Mouse (Mus musculus): ENCODE data around the gene Brd7. TPM values are rescaled to one million over a fixed set of nuclear protein-coding genes. Genes with fewer than 3 reads are reported as not detected.

The Brd7 gene
- polyA plus RNA-seq, 1 experiment from 2014 or later, result 88.3 TPM

- no peaks in the 10 kb centered on the region for H3K9me3 ChIP-seq (ENCODE audit: control insufficient read depth, low read length)
- no peak for ATAC-seq (ENCODE audit: insufficient read depth, low FRiP score, low TSS enrichment)
- no peak overlapping the region for H3K4me3 ChIP-seq (ENCODE audit: low read depth, low read length)
- H3K4me1 ChIP-seq (ENCODE audit: control insufficient read depth, insufficient read depth, low read length), result no peaks in the 10 kb centered on the region
- H3K36me3 ChIP-seq (ENCODE audit: control insufficient read depth, insufficient read depth, low read length), result no peaks in the 10 kb centered on the region
- H3K27me3 ChIP-seq (ENCODE audit: control insufficient read depth, insufficient read depth, low read length), result no peaks in the 10 kb centered on the region
- no peak overlapping the region for H3K9ac ChIP-seq (ENCODE audit: low read length)
- H3K4me2 ChIP-seq (ENCODE audit: low read depth), result no peak overlapping the region
- 94% methylated on average over 7 of the region's 7 CpGs for WGBS
- no peak overlapping the region for H3K27ac ChIP-seq (ENCODE audit: low read depth, low read length)
- DNase-seq (ENCODE audit: low spot score), result no peak
Observed at GRCm38 (mm10) chr8:88309881-88310280, 52.1 kb downstream of the Brd7 start.

- no peak overlapping the region for H3K9ac ChIP-seq (ENCODE audit: low read length)
- no peak overlapping the region for H3K27ac ChIP-seq (ENCODE audit: low read depth, low read length)
- no peaks in the 10 kb centered on the region for H3K36me3 ChIP-seq (ENCODE audit: control insufficient read depth, insufficient read depth, low read length)
- H3K9me3 ChIP-seq (ENCODE audit: control insufficient read depth, low read length), result no peaks in the 10 kb centered on the region
- WGBS, result 83% methylated on average over 10 of the region's 10 CpGs
- H3K27me3 ChIP-seq (ENCODE audit: control insufficient read depth, insufficient read depth, low read length), result no peaks in the 10 kb centered on the region
- ATAC-seq (ENCODE audit: insufficient read depth, low FRiP score, low TSS enrichment), result no peak
- no peak overlapping the region for H3K4me2 ChIP-seq (ENCODE audit: low read depth)
- H3K4me1 ChIP-seq (ENCODE audit: control insufficient read depth, insufficient read depth, low read length), result no peaks in the 10 kb centered on the region
- DNase-seq (ENCODE audit: low spot score), result no peak
- H3K4me3 ChIP-seq (ENCODE audit: low read depth, low read length), result no peak overlapping the region
Observed at GRCm38 (mm10) chr8:88309274-88309873, 52.6 kb downstream of the Brd7 start.

GRCm38 (mm10) chr8:88307736-88308135 is 54.3 kb downstream of the Brd7 start:
- Histone ChIP-seq H3K4me3 (ENCODE audit: low read depth, low read length) (no peak overlapping the region), H3K27me3 (ENCODE audit: control insufficient read depth, insufficient read depth, low read length) (no peaks in the 10 kb centered on the region)
- no peak for ATAC-seq (ENCODE audit: insufficient read depth, low FRiP score, low TSS enrichment)

GRCm38 (mm10) chr8:88306511-88306910 is 55.5 kb downstream of the Brd7 start:
- H3K4me1 ChIP-seq (ENCODE audit: control insufficient read depth, insufficient read depth, low read length), result no peaks in the 10 kb centered on the region
- H3K9ac ChIP-seq (ENCODE audit: low read length), result no peak overlapping the region
- DNase-seq (ENCODE audit: low spot score) (no peak), ATAC-seq (ENCODE audit: insufficient read depth, low FRiP score, low TSS enrichment) (no peak)
- 72% methylated on average over 14 of the region's 14 CpGs for WGBS
- no peaks in the 10 kb centered on the region for H3K9me3 ChIP-seq (ENCODE audit: control insufficient read depth, low read length)
- no peak overlapping the region for H3K4me3 ChIP-seq (ENCODE audit: low read depth, low read length)
- no peak overlapping the region for H3K4me2 ChIP-seq (ENCODE audit: low read depth)
- no peak overlapping the region for H3K27ac ChIP-seq (ENCODE audit: low read depth, low read length)
- H3K27me3 ChIP-seq (ENCODE audit: control insufficient read depth, insufficient read depth, low read length), result no peaks in the 10 kb centered on the region
- H3K36me3 ChIP-seq (ENCODE audit: control insufficient read depth, insufficient read depth, low read length), result no peaks in the 10 kb centered on the region

More at GRCm38 (mm10) chr8:88307736-88308135, 54.3 kb downstream of the Brd7 start:
- 91% methylated on average over 4 of the region's 4 CpGs for WGBS
- no peak overlapping the region for H3K4me2 ChIP-seq (ENCODE audit: low read depth)
- H3K36me3 ChIP-seq (ENCODE audit: control insufficient read depth, insufficient read depth, low read length), result no peaks in the 10 kb centered on the region
- no peaks in the 10 kb centered on the region for H3K9me3 ChIP-seq (ENCODE audit: control insufficient read depth, low read length)
- DNase-seq (ENCODE audit: low spot score), result no peak
- no peak overlapping the region for H3K27ac ChIP-seq (ENCODE audit: low read depth, low read length)
- no peak overlapping the region for H3K9ac ChIP-seq (ENCODE audit: low read length)
- H3K4me1 ChIP-seq (ENCODE audit: control insufficient read depth, insufficient read depth, low read length), result no peaks in the 10 kb centered on the region

GRCm38 (mm10) chr8:88305814-88306213 is 56.2 kb downstream of the Brd7 start:
- no peak overlapping the region for H3K27ac ChIP-seq (ENCODE audit: low read depth, low read length)
- no peaks in the 10 kb centered on the region for H3K9me3 ChIP-seq (ENCODE audit: control insufficient read depth, low read length)
- DNase-seq (ENCODE audit: low spot score), result no peak
- WGBS, result 83% methylated on average over 4 of the region's 4 CpGs
- no peak overlapping the region for H3K4me3 ChIP-seq (ENCODE audit: low read depth, low read length)
- no peak overlapping the region for H3K4me2 ChIP-seq (ENCODE audit: low read depth)
- no peak overlapping the region for H3K9ac ChIP-seq (ENCODE audit: low read length)
- H3K4me1 ChIP-seq (ENCODE audit: control insufficient read depth, insufficient read depth, low read length), result no peaks in the 10 kb centered on the region
- H3K36me3 ChIP-seq (ENCODE audit: control insufficient read depth, insufficient read depth, low read length), result no peaks in the 10 kb centered on the region
- no peaks in the 10 kb centered on the region for H3K27me3 ChIP-seq (ENCODE audit: control insufficient read depth, insufficient read depth, low read length)
- ATAC-seq (ENCODE audit: insufficient read depth, low FRiP score, low TSS enrichment), result no peak

GRCm38 (mm10) chr8:88301589-88302437 is 60.2 kb downstream of the Brd7 start:
- Histone ChIP-seq H3K9me3 (ENCODE audit: control insufficient read depth, low read length) (no peaks in the 10 kb centered on the region), H3K4me2 (ENCODE audit: low read depth) (no peak overlapping the region), H3K27me3 (ENCODE audit: control insufficient read depth, insufficient read depth, low read length) (no peaks in the 10 kb centered on the region), H3K36me3 (ENCODE audit: control insufficient read depth, insufficient read depth, low read length) (no peaks in the 10 kb centered on the region), H3K9ac (ENCODE audit: low read length) (no peak overlapping the region), H3K4me3 (ENCODE audit: low read depth, low read length) (no peak overlapping the region), H3K4me1 (ENCODE audit: control insufficient read depth, insufficient read depth, low read length) (no peaks in the 10 kb centered on the region), H3K27ac (ENCODE audit: low read depth, low read length) (no peak overlapping the region)
- WGBS, result 79% methylated on average over 15 of the region's 15 CpGs
- ATAC-seq (ENCODE audit: insufficient read depth, low FRiP score, low TSS enrichment), result no peak
- DNase-seq (ENCODE audit: low spot score), result no peak

GRCm38 (mm10) chr8:88299907-88300603 is 61.9 kb downstream of the Brd7 start:
- ATAC-seq (ENCODE audit: insufficient read depth, low FRiP score, low TSS enrichment) (no peak), DNase-seq (ENCODE audit: low spot score) (no peak)
- Histone ChIP-seq H3K36me3 (ENCODE audit: control insufficient read depth, insufficient read depth, low read length) (no peaks in the 10 kb centered on the region), H3K4me3 (ENCODE audit: low read depth, low read length) (no peak overlapping the region), H3K27ac (ENCODE audit: low read depth, low read length) (no peak overlapping the region), H3K27me3 (ENCODE audit: control insufficient read depth, insufficient read depth, low read length) (no peaks in the 10 kb centered on the region), H3K4me2 (ENCODE audit: low read depth) (no peak overlapping the region), H3K4me1 (ENCODE audit: control insufficient read depth, insufficient read depth, low read length) (no peaks in the 10 kb centered on the region), H3K9ac (ENCODE audit: low read length) (no peak overlapping the region), H3K9me3 (ENCODE audit: control insufficient read depth, low read length) (no peaks in the 10 kb centered on the region)
- 80% methylated on average over 10 of the region's 10 CpGs for WGBS

- Histone ChIP-seq H3K4me1 (ENCODE audit: control insufficient read depth, insufficient read depth, low read length) (no peaks in the 10 kb centered on the region), H3K27ac (ENCODE audit: low read depth, low read length) (no peak overlapping the region), H3K27me3 (ENCODE audit: control insufficient read depth, insufficient read depth, low read length) (no peaks in the 10 kb centered on the region), H3K9ac (ENCODE audit: low read length) (no peak overlapping the region), H3K4me2 (ENCODE audit: low read depth) (no peak overlapping the region), H3K4me3 (ENCODE audit: low read depth, low read length) (no peak overlapping the region), H3K36me3 (ENCODE audit: control insufficient read depth, insufficient read depth, low read length) (no peaks in the 10 kb centered on the region), H3K9me3 (ENCODE audit: control insufficient read depth, low read length) (no peaks in the 10 kb centered on the region)
- no peak for ATAC-seq (ENCODE audit: insufficient read depth, low FRiP score, low TSS enrichment)
- 92% methylated on average over 10 of the region's 10 CpGs for WGBS
- no peak for DNase-seq (ENCODE audit: low spot score)
Observed at GRCm38 (mm10) chr8:88298733-88299103, 63.3 kb downstream of the Brd7 start.

Data from neural tube, embryonic 11.5 days (tissue).